Mouse (Mus musculus): ENCODE data around the gene Pgap2.

The Pgap2 gene

DNA sequence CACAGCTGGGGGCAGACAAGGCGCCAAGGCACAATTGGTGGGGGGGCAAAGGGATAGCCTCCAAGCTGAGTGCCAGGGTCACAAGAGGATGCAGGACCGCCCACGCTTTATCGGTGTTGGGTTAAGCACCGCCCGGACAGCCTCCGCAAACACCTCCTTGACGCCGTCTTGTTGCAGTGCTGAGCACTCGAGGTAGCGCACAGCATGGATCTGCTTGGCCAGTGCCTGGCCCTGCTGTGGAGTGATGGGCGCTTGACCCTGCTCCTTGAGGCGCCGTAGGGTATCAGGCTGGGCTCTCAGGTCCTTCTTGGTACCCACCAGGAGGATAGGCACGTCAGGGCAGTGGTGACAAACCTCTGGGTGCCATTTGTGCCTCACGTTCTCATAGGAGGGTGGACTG, 29.6 kb downstream of the Pgap2 start:
- in situ Hi-C loops (cut with MboI, MseI), result no loop called here

DNA sequence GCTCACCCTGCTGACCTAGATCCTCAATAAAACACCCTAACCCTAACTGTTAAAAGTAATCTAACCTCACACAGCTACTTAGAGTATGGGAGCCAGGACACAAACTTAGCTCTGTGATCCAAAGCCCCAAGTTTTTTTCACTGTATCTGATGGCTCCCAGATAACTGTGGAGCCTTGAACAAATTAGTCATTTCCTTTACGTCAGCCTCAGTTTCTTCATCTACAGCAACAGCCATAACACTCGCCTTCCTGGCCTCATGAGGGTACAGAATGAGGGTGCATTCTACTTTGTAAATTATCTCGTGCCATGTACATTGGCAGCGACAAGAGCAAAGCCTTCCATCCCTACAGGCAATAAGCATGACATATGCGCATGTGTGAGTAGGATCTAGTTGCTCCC, 32.4 kb downstream of the Pgap2 start:
- in situ Hi-C loops (cut with MboI, MseI), result no loop called here

DNA sequence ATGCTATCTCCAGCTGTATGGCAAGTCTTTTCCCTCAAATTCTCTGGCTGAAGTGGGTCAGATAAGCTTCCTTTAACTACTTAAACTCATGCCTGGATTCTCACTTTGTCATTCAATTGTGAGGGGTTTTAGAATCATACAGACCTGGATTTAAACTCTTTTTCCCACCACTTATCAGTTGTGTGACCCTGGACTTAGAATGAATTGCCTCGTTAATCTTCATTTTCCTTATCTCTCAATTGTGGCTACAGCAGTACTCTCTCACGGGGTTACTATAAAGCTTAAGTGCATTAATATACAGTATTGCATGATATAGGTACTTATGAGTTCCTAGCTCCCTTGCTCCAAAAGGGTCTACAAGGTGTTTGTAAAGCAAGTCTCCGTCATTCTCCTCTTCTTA, 32.9 kb downstream of the Pgap2 start:
- in situ Hi-C loops (cut with MboI, MseI), result no loop called here

DNA sequence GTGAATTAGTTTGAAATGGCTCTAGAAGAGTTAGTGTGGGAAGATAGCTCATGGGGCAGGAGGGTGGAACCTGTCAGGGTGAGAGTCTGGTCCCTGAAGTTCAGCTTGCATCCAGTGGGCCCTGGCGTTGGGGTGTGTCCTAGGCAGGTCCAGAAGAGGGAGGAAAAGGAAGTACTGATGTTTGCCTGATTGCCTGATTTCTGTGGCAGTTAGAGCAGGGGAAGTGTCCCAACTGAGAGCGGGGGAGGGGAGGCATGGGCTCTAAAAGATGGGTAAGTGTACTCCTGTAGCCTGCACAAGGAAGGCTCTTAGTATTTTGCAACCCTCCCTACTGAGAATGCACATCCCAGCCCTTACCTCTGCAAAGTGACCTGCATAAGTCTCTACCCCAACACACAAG, 33.9 kb downstream of the Pgap2 start:
- in situ Hi-C loops (cut with MboI, MseI), result no loop called here

DNA sequence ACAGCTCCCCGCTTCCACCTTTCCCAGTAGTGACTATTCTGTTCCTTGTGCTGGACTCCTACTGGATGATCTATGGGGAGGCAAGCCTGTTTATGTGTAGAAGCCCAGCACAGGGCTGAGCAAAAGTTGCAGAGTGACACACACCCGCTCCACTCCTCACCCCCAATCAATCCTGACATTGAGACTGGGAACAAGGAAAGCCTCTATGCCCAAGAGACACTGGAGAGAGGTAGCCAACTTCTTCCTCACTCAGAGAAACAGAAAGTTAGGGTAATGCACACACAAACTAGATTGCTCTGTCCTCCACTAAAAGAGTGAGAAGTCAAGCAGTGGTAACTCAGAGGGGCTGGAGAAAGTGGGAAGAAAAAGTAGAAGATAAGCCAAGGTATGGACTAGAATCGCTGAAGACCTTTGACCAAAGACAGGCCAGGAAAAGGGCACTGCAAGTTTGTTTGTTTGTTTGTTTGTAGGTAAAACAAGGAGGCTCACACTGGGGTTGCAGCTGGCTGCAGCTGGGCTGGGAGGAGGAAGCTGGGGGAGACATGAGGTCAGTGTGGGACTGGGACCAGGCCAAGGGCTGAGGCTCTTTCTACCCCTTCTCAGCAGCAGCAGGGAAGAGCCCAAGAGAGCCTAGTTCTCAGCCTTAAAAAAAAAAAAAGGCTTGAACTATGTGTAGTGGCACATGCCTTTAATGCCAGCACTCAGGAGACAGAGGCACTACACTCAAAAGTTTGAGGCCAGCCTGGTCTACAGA, 35.0 kb downstream of the Pgap2 start:
- in situ Hi-C loops (cut with MboI, MseI), result no loop called here

DNA sequence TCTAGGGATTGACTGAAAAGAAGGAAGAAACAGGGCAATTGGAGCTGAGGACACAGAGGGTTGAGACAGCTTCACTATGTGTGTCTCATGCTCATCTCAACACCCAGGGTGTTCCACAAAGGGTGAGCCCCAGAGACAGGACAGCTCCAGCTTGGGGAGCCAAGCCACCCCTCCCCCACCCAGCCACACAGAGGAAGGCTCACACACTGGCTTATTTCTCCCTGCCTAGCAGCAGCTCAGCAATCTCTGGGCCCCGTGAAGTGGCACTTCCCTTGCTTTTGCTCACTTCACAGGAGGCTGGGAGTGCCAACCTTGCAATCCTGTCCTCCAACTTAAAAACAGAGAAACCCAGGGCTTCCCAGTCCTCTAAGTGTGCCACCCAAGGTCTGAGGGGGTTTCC, 35.8 kb downstream of the Pgap2 start:
- in situ Hi-C loops (cut with MboI, MseI), result no loop called here

DNA sequence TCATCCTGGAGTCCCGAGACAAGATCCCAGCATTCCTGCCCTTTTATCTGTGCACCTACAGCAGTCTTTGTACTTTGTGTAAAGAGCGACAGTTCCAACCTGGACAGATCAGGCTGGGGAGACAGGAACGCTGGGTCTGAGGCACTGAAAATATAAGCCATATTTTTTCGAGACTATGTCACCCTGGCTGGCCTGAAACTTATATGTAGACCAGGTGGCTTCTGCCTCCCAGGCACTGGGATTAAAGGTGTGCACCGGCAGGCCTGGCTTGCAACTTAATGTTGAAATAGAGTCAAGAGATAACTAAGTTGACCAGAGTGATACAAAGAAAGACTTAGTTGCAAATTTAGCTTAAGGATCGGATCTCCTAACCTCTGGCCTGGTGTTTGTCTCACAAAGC, 36.3 kb downstream of the Pgap2 start:
- in situ Hi-C loops (cut with MboI, MseI), result no loop called here

DNA sequence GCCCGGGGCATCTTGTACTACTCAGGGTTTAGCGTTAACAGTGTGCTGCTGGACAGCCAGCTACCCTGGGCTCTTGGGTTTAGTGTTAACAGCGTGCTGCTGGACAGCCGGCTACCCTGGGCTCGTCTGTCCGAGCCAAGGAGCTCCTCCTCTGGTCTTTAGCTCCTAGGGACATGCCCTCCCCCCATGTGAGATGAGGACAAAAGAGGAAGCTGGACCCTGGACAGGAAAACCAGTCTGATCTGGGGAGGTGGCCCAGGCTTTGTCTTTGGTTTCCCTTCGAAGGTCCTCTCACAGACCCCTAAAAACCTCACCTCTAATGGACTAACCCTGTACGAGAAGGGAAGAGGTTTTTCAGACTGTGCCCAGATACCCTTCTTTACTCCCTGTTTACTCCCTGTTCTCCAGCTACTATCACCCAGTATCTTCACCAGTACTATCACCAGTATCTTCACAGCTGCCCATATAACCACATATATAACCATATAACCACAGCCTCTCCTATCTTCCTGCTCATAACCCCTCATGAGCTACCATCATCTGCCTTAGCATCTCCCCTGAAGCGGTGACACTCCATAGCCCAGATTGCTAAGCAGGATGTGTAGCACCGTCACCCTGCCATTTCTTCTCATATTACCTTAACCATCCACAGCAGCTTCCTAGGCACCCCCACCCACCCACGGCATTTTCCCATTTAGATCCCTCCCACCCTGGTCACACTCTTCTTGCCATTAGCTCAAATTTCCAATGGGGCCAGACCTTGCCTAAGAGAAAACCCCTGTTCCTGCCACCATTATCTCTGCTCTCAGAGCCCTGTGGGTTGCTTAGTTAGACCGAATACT, 37.2 kb downstream of the Pgap2 start:
- in situ Hi-C loops (cut with MboI, MseI), result no loop called here

DNA sequence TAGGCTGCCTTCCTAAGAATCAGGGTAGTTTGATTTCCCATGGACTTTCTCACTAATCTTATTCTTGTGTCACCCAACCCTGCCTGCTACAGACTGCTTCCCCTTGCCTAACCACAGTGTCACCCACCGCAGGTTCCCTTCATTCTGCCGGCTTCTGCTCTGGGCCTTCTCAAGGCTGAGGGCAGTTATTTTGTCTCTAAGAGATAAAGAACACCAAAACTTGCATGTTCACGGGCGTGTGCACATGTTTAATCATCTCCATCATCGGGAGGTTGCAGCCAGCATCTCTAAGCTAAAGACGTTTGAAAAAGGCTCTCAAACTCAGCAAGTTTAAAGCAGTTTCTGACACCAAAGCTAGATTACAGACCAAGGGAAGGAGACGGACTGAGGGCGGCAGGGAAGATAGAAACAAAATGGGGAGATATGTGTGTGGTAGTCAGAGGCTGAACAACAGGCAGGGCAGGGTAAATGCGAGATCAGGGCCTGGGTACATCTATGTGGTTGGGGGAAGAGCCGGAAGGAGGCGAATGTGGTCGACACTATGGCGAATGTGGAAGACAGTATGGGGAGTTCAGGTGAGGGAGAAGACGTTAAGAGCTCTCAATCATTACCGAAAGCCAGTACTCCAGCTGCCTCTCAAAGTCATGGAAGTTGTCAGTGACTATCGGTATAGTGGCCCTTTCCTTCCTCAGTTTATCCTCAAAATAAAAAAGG, 38.8 kb downstream of the Pgap2 start:
- in situ Hi-C loops (cut with MboI, MseI), result no loop called here

DNA sequence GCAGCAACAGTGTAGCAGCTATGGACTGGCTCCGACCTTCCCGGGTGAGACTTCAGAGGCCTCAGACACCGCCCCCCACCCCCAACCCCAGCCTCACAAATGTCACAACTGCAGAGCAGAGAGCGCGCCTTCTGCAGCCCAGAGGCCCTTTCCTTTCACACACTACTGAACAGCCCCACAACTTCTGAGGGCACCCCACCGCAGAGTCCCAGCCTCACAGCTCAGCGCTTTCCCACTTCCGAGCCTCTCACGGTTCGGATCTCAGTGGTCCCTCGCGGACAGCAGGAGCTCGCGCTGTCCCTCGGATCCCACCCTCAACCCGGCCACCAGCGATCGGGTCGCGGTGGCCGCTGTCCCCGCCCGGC, 39.5 kb downstream of the Pgap2 start:
- in situ Hi-C loops (cut with MboI, MseI), result no loop called here

DNA sequence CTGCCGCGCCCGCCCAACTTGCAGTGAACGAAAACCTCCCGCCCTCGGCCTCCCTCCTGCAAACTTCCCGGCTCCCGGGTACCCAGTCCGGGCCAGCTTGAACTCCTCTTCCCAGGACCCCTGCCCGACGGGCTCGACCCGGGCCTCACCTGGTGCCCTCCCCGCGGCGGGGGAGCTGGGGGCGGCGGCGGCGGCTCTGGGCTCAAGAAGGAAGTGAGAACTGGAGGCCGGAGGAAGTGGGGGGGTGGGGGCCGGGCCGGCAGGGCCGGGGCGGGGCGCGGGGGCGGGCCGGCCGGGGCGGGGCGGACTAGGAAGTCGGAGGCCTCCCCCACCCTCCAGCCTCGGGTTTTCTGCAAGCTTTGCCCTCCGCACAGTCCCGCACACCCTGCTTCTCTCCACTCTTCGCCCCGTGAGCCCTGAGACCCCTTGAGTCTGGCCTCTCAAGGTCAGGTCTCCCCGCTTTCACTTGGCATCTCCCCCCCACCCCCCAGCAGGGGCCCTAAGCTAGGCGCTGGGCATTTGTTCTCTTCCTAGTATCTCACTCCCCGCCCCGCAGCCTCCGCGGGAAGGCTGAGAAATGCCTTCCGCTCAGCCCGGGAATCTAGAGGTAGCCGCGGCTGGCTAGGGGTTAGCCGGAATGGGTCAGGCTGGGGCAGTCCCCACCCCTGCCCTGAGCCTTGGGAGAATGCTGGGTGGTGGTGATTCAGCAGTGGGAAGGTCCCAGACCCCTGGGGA, 40.1 kb downstream of the Pgap2 start:
- in situ Hi-C loops (cut with MboI, MseI), result loop anchor here (5.0 kb wide), 1 partner anchor 172 kb away; no protein-coding TSS in a partner anchor

DNA sequence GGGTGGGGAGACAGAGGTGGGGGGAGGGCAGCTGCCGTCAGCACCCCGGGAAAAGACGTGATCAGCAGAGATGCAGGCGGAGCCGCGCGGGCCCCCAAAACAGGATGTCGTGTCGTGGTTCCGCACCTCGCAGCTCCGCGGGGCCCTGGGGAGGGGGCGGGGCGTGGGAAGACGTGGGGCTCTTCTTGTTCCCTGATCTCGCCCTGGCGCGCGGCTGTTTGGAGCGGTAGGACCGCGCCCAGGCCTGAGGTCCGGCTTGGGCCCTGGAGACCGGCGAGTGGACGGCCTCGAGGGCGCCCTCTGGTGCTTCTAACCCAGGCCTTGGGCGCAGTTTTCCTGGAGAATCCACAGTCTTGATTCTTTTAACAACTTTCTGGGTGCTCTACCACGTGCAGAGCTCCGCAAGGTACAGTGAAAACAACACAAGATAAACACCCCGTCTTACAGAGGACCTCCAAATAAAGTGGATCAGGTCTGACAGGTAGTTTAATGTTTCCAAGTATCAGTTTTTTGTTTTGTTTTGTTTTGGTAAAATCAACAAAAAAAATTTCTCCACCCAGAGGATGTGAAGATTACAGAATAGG, 40.7 kb downstream of the Pgap2 start:
- in situ Hi-C loops (cut with MboI, MseI), result loop anchor here (5.0 kb wide), 1 partner anchor 172 kb away; no protein-coding TSS in a partner anchor

DNA sequence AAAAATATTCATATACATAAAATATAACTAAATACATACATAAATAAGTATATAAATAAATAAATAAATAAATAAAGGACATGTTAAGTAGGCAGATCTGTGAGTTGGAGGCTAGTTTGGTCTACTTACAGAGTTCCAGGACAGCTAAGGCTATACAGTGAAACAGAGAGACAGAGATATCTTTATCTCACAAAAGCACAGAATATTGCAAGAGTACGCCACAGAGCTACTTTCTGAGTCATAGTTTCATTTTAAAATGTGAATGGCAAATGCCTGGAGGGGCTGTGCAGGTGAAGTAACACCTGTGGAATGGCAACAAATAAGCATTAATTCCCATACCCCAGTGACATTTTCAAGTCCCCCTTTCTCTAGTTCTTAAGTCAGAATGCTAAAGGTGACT, 43.6 kb downstream of the Pgap2 start:
- in situ Hi-C loops (cut with MboI, MseI), result loop anchor here (5.0 kb wide), 1 partner anchor 169 kb away; no protein-coding TSS in a partner anchor

DNA sequence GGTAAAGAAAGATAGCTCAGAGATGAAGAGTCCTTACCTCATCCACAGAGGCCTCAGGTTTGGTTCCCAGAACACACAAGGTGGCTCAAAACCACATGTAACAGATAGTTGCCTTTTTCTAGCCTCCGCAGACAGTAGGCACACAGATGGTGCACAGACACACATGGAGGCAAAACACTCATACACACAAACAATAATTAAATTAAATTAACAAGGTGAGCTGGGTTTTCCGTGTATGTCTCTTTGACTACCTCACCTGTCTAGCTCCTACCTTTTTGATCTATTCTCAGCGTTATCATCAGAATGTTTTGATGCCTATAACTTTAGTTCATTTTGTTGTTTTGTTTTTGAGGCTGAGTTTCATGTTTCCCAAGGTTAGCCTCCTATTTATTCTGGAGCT, 45.9 kb downstream of the Pgap2 start, which contains the start of gene Rhog:
Gene Rhog (minus strand): TSS at position 101 of the 400 bp plus-strand sequence.
- in situ Hi-C loops (cut with MboI, MseI), result no loop called here

DNA sequence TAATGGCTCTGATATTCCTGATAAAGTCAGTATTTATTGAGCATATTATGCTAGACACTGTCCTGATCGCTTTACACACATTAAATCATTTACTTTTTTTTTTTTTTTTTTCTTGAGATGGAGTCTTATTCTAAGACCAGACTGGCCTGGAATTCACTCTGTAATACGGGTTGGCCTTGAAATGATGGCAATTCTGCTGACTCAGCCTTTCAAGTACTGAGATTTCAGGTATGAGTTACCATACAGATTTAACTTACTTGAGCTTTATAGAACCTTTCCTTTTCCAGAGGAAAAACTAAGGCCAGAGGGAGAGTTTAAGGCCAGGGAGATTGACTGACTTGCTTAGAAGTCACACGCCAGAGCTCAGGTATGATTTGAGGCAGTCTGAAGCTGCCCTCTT, 46.6 kb downstream of the Pgap2 start:
- in situ Hi-C loops (cut with MboI, MseI), result no loop called here

DNA sequence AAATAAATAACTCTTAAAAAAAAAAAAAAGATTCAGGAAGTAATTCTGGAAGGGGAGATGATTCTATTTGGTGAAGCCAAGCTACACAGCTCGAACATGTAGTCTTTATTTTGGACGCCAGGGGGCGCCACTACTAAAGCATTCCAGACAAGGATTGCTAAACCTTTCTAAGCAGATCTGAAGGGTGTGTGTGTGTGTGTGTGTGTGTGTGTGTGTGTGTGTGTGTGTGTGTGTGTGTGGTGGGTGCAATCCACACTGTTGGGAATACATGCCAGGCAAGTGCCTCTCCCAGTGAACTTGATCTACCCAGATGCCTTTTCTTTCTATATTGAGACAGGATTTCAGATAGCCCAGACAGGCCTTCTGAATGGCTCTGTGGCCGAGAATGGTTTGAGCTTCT, 48.2 kb downstream of the Pgap2 start:
- in situ Hi-C loops (cut with MboI, MseI), result no loop called here

DNA sequence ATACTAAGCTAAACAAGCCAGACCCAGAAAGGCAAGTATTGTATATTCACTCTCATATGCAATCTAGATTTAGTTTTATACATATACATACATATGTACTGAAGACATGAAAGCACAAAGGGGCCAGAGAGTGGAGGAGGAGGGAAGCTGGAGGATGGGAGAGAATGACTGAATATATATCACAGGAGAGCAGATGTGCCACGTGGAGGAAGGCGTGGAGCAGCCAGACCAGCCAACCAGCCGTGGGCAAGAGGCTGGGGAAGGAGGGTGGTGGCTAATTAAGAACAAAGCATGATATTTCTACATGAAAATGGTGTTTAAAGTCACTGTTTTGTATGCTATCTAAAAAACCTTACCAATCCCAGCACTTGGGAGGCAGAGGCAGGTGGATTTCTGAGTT, 48.7 kb downstream of the Pgap2 start:
- in situ Hi-C loops (cut with MboI, MseI), result no loop called here

DNA sequence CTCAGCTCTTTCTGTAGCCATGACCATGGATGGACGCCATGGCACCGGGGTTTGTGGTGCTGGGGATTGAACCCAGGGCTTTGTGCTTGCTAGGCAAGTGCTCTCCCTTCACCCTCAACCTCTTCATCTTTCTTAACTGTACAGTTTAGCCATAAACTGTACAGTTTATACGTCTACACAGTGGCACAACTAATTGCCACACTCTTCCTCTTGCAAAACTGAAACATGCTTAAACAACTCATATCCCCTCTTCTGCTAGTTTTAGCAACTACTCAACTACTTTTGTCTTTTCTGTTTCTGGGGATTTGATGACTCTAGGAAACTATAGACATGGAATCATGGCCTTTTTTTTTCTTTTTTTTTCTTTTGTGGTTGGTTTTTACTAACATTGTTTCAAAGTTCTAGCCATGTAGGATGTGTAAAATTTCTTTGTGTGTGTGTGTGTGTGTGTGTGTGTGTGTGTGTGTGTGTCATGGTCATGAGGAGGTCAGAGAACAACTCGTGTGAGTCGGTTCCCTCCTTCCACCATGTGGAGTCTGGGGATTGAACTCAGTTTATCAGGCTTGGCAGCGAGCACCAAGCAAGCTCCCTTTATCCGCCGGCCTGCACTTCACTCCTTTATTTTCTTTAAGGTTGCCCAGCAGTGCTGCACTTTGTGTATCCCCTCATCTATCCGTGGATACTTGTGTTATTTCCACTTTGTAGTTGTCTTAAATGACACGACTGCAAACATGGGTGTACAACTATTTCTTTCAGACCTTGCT, 49.9 kb downstream of the Pgap2 start:
- in situ Hi-C loops (cut with MboI, MseI), result no loop called here

DNA sequence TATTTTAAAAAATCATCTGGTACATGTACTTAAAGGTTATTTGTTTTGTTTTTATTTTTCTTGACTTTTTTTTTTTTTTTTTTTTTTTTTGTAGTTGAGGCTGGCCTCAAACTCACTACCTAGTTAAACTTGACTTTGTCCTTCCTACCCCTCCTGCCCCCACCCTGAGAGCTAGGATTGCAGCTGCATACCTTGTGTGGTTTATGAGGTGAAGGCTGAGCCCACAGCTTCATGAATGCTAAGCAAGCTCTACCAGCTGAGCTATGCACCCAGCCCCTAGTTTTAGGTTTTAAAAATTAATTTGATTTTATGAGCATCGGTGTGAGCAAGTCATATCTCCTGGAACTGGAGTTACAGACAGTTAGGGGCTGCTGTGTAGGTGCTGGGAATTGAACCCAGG, 50.5 kb downstream of the Pgap2 start:
- in situ Hi-C loops (cut with MboI, MseI), result no loop called here

DNA sequence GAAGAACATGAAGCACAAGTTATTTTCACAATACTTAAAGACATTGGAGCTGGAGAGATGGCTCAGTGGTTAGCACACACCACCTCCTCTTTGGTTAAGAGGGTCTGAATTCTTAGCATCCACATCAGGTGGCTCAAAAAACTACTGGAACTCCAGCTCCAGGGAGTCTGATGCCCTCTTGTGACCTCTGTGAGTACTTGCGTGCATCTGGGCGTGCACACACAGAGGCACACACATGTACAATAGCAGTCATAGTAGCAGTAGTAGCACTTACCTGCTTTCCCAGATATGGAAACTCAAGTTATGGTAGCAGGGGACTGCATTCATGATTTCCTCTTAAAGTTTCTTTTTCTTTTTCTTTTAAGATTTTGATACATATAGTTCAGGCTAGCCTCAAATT, 53.0 kb downstream of the Pgap2 start:
- in situ Hi-C loops (cut with MboI, MseI), result no loop called here

Measured in regulatory T cell (primary cell).